Mouse (Mus musculus) MEL (cell line): ENCODE measurements around the gene Dcdc2a. TPM values are rescaled to one million over a fixed set of nuclear protein-coding genes. Genes with fewer than 3 reads are reported as not detected.

Experiments used
- DNase-seq: peaks from one replicate; pipeline ENCODE4 v3.0.0; 2011; ENCODE audit warnings: low read depth, low spot score
- H3K27ac ChIP-seq: 2 replicates; pipeline ENCODE4 v1.5.1; 2012; ENCODE audit warnings: low read depth, mild to moderate bottlenecking, control low read depth, low read length, moderate library complexity; ENCODE audit not compliant: control insufficient read depth
- H3K27me3 ChIP-seq, 2 experiments: fragments of 150-350 bp in 1 of 2; sonication (generic) in 1 of 2; 2 replicates each; pipeline ENCODE4 v1.6.1; 2012; ENCODE audit warnings: low read length in 2 of 2, mild to moderate bottlenecking in 2 of 2, improper control_type of control experiment in 1 of 2, moderate library complexity in 1 of 2; ENCODE audit not compliant: insufficient read depth in 2 of 2, control insufficient read depth in 1 of 2
- H3K36me3 ChIP-seq, 2 experiments: 2 replicates each; pipeline ENCODE4 v1.6.1; 2012 to 2014; ENCODE audit warnings: low read length in 2 of 2, improper control_type of control experiment in 1 of 2, inconsistent platforms in 1 of 2, mild to moderate bottlenecking in 1 of 2; ENCODE audit not compliant: insufficient read depth in 2 of 2, control insufficient read depth in 1 of 2
- H3K4me1 ChIP-seq, 2 experiments: fragments of 150-350 bp in 1 of 2; sonication (generic) in 1 of 2; 2 replicates each; pipeline ENCODE4 v1.6.1; 2012; ENCODE audit warnings: low read length in 2 of 2, improper control_type of control experiment in 1 of 2, mild to moderate bottlenecking in 1 of 2; ENCODE audit not compliant: insufficient read depth in 2 of 2, control insufficient read depth in 1 of 2
- H3K4me3 ChIP-seq, 2 experiments: fragments of 150-350 bp in 1 of 2; sonication (generic) in 1 of 2; 2 replicates each; pipeline ENCODE4 v1.5.1; 2012; ENCODE audit warnings: low read depth in 2 of 2, low read length in 2 of 2, mild to moderate bottlenecking in 2 of 2, moderate library complexity in 2 of 2, control low read depth in 1 of 2, improper control_type of control experiment in 1 of 2; ENCODE audit not compliant: control insufficient read depth in 1 of 2, insufficient read depth in 1 of 2
- H3K79me2 ChIP-seq: 2 replicates; pipeline ENCODE4 v1.6.1; 2012; ENCODE audit warnings: mild to moderate bottlenecking, low read length, moderate library complexity; ENCODE audit not compliant: control insufficient read depth, poor library complexity, insufficient read depth
- H3K9ac ChIP-seq: 2 replicates; pipeline ENCODE4 v1.6.1; 2012; ENCODE audit warnings: low read depth, mild to moderate bottlenecking, control low read depth, low read length, moderate library complexity; ENCODE audit not compliant: control insufficient read depth, poor library complexity, severe bottlenecking
- H3K9me3 ChIP-seq: fragments of 150-350 bp; sonication (generic); replicated peaks from 2 replicates; pipeline ENCODE4 v1.6.1; 2012; ENCODE audit warnings: mild to moderate bottlenecking, low read length, improper control_type of control experiment, moderate library complexity; ENCODE audit not compliant: insufficient read depth
- BHLHE40 ChIP-seq: IDR thresholded peaks from 2 replicates; pipeline ENCODE4 v1.6.1; 2012; ENCODE audit warnings: low read depth, mild to moderate bottlenecking, inconsistent platforms, low read length, improper control_type of control experiment, borderline replicate concordance
- CHD1 ChIP-seq: IDR thresholded peaks from 2 replicates; pipeline ENCODE4 v1.6.1; 2012; ENCODE audit warnings: low read depth, mild to moderate bottlenecking, inconsistent platforms, low read length, improper control_type of control experiment
- CHD2 ChIP-seq: IDR thresholded peaks from 2 replicates; pipeline ENCODE4 v1.6.1; 2011; ENCODE audit warnings: low read length, improper control_type of control experiment
- E2F4 ChIP-seq: IDR thresholded peaks from 2 replicates; pipeline ENCODE4 v1.6.1; 2011; ENCODE audit warnings: low read depth, low read length, improper control_type of control experiment, borderline replicate concordance
- ELF1 ChIP-seq: IDR thresholded peaks from 2 replicates; pipeline ENCODE4 v1.6.1; 2014; ENCODE audit warnings: low read depth, mild to moderate bottlenecking, inconsistent platforms, low read length, improper control_type of control experiment, moderate library complexity
- EP300 ChIP-seq, 2 experiments: IDR thresholded peaks; 2 replicates each; pipeline ENCODE4 v1.6.1; 2011; ENCODE audit warnings: improper control_type of control experiment in 2 of 2, low read length in 2 of 2, low read depth in 1 of 2, mild to moderate bottlenecking in 1 of 2
- ETS1 ChIP-seq: IDR thresholded peaks from 2 replicates; pipeline ENCODE4 v1.6.1; 2012; ENCODE audit warnings: low read depth, mild to moderate bottlenecking, inconsistent platforms, low read length, improper control_type of control experiment, moderate library complexity
- GATA1 ChIP-seq: IDR thresholded peaks from 2 replicates; pipeline ENCODE4 v1.6.1; 2011; ENCODE audit warnings: low read depth, low read length, improper control_type of control experiment
- JUND ChIP-seq: IDR thresholded peaks from 2 replicates; pipeline ENCODE4 v1.6.1; 2011; ENCODE audit warnings: low read depth, mild to moderate bottlenecking, improper control_type of control experiment, low read length
- MAFK ChIP-seq: IDR thresholded peaks from 2 replicates; pipeline ENCODE4 v1.6.1; 2011; ENCODE audit warnings: low read depth, mild to moderate bottlenecking, low read length, improper control_type of control experiment, borderline replicate concordance
- MAX ChIP-seq: IDR thresholded peaks from 2 replicates; pipeline ENCODE4 v1.6.1; 2011; ENCODE audit warnings: low read length, improper control_type of control experiment
- MAZ ChIP-seq: IDR thresholded peaks from 2 replicates; pipeline ENCODE4 v1.6.1; 2012; ENCODE audit warnings: low read depth, mild to moderate bottlenecking, inconsistent platforms, low read length, improper control_type of control experiment
- MEF2A ChIP-seq: IDR thresholded peaks from 2 replicates; pipeline ENCODE4 v1.6.1; 2014; ENCODE audit warnings: low read depth, mild to moderate bottlenecking, inconsistent platforms, low read length, improper control_type of control experiment; ENCODE audit not compliant: poor library complexity, insufficient replicate concordance, severe bottlenecking; ENCODE audit errors: extremely low read depth
- MYB ChIP-seq: IDR thresholded peaks from 2 replicates; pipeline ENCODE4 v1.6.1; 2011; ENCODE audit warnings: mild to moderate bottlenecking, low read depth, low read length, improper control_type of control experiment
- NELFE ChIP-seq: IDR thresholded peaks from 2 replicates; pipeline ENCODE4 v1.6.1; 2011; ENCODE audit warnings: low read depth, low read length, improper control_type of control experiment
- POLR2A ChIP-seq, 2 experiments: IDR thresholded peaks; 2 replicates each; pipeline ENCODE4 v1.6.1; 2011 to 2012; ENCODE audit warnings: low read length in 2 of 2, mild to moderate bottlenecking in 2 of 2, control low read depth in 1 of 2, improper control_type of control experiment in 1 of 2, low read depth in 1 of 2, moderate library complexity in 1 of 2; ENCODE audit not compliant: control insufficient read depth in 1 of 2, insufficient read depth in 1 of 2, poor library complexity in 1 of 2
- POLR2AphosphoS5 ChIP-seq: IDR thresholded peaks from 2 replicates; pipeline ENCODE4 v1.6.1; 2012; ENCODE audit warnings: low read depth, borderline replicate concordance, mild to moderate bottlenecking, inconsistent platforms, low read length, moderate library complexity, mixed read lengths
- RCOR1 ChIP-seq: IDR thresholded peaks from 2 replicates; pipeline ENCODE4 v1.6.1; 2012; ENCODE audit warnings: low read depth, mild to moderate bottlenecking, inconsistent platforms, low read length, improper control_type of control experiment
- SMC3 ChIP-seq: IDR thresholded peaks from 2 replicates; pipeline ENCODE4 v1.6.1; 2011; ENCODE audit warnings: low read depth, low read length, improper control_type of control experiment
- TAL1 ChIP-seq: IDR thresholded peaks from 2 replicates; pipeline ENCODE4 v1.6.1; 2012; ENCODE audit warnings: mild to moderate bottlenecking, inconsistent platforms, low read length, moderate library complexity, mixed read lengths
- TBP ChIP-seq: IDR thresholded peaks from 2 replicates; pipeline ENCODE4 v1.8.0; 2011; ENCODE audit warnings: low read depth, low read length, improper control_type of control experiment
- TCF12 ChIP-seq: IDR thresholded peaks from 2 replicates; pipeline ENCODE4 v1.6.1; 2014; ENCODE audit warnings: low read depth, mild to moderate bottlenecking, inconsistent platforms, low read length, improper control_type of control experiment, moderate library complexity
- USF1 ChIP-seq: IDR thresholded peaks from 2 replicates; pipeline ENCODE4 v1.6.1; 2014; ENCODE audit warnings: low read depth, mild to moderate bottlenecking, inconsistent platforms, low read length, improper control_type of control experiment, moderate library complexity
- ZC3H11A ChIP-seq: IDR thresholded peaks from 2 replicates; pipeline ENCODE4 v1.6.1; 2012; ENCODE audit warnings: low read depth, mild to moderate bottlenecking, inconsistent platforms, low read length, improper control_type of control experiment
- ZKSCAN1 ChIP-seq: IDR thresholded peaks from 2 replicates; pipeline ENCODE4 v1.6.1; 2012; ENCODE audit warnings: low read depth, mild to moderate bottlenecking, inconsistent platforms, low read length, improper control_type of control experiment, moderate library complexity
- ZMIZ1 ChIP-seq: IDR thresholded peaks from 2 replicates; pipeline ENCODE4 v1.6.1; 2012; ENCODE audit warnings: low read depth, mild to moderate bottlenecking, inconsistent platforms, low read length, improper control_type of control experiment, moderate library complexity
- ZNF384 ChIP-seq: IDR thresholded peaks from 2 replicates; pipeline ENCODE4 v1.6.1; 2012; ENCODE audit warnings: low read depth, mild to moderate bottlenecking, inconsistent platforms, low read length, improper control_type of control experiment
- polyA plus RNA-seq, 2 experiments: library from polyadenylated mRNA; stranded (reverse) in 1 of 2; unstranded in 1 of 2; fragments of >175 nt in 1 of 2; fragments of >200 nt in 1 of 2; gene quantifications; 2 replicates each; pipeline versions ENCODE4 v1.2.1 to v1.2.4; 2012; ENCODE audit warnings: low replicate concordance in 2 of 2, low read depth in 1 of 2; ENCODE audit not compliant: insufficient read length in 2 of 2, insufficient read depth in 1 of 2, missing spikeins in 1 of 2
- total RNA-seq: library from RNA; depleted of rRNA; stranded (reverse); fragments of 300-350 nt; gene quantifications from 2 replicates; pipeline ENCODE4 v1.2.3, GENCODE M21; 2012

Gene Dcdc2a
- total and polyA plus RNA-seq, 3 experiments, result not detected

- Histone ChIP-seq H3K27ac (no peak overlapping the region), H3K9ac (no peak overlapping the region), H3K27me3 (no peaks in the 10 kb centered on the region), H3K4me1 (no peaks in the 10 kb centered on the region), H3K9me3 (no peaks in the 10 kb centered on the region), H3K36me3 (no peaks in the 10 kb centered on the region), H3K79me2 (no peaks in the 10 kb centered on the region), H3K4me3 (no peak overlapping the region)
- peak; percentile 23 for DNase-seq
- no peak for TF ChIP-seq CHD1
- no peak for TF ChIP-seq TBP
- no peak for TF ChIP-seq NELFE
- no peak for TF ChIP-seq ZKSCAN1
- no peak for TF ChIP-seq USF1
- TF ChIP-seq POLR2A (IDR thresholded peaks at IDR 0.05; ENCODE audit: control insufficient read depth in 1 of 2, insufficient read depth in 1 of 2, low read depth in 1 of 2, low read length in 2 of 2, poor library complexity in 1 of 2), result no peak
- no peak for TF ChIP-seq ZNF384
- TF ChIP-seq GATA1, result no peak
- no peak for TF ChIP-seq ELF1
- TF ChIP-seq MYB, result no peak
- no peak for TF ChIP-seq CHD2
- no peak for TF ChIP-seq MAFK
- no peak for TF ChIP-seq TAL1
- no peak for TF ChIP-seq E2F4
- no peak for TF ChIP-seq ETS1
- no peak for TF ChIP-seq RCOR1
- no peak for TF ChIP-seq MEF2A
- TF ChIP-seq MAZ, result no peak
- no peak for TF ChIP-seq EP300 (IDR thresholded peaks at IDR 0.05; ENCODE audit: low read depth in 1 of 2, low read length in 2 of 2)
Observed at GRCm38 (mm10) chr13:25218394-25218793, 162.6 kb downstream of the Dcdc2a start.

DNA sequence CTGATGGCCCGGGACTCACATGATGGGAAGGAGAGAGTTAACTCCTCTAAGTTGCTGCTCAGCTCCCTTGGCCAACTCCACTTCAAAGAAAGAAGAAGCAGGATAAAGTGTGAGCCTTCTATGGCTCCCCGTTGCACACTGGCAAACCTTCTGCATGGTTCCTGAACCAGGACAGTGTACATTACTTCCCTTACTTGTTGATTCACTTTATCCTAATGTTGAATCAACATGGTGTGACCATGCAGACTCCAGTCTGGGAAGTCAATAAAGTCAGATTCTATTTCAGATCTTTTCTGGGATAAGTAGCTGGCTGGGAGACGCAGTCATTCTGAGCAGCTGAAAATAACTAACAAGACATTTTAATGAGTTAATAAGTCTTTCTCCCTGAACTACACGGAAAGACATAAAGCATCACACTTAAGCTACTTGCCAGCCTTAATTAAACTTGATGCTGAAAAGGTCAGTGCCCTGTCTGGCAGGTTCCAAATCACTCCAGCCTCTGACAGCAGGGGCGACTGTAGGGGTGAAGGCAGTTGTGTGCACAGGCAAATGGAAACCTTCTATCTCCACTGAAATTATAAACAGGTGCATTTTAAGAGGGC lies 164.5 kb downstream of the Dcdc2a start:
- no peak overlapping the region for H3K9ac ChIP-seq
- DNase-seq, result no peak
- no peak overlapping the region for H3K27ac ChIP-seq
- H3K4me1 ChIP-seq, result no peaks in the 10 kb centered on the region
- H3K79me2 ChIP-seq, result no peaks in the 10 kb centered on the region
- H3K9me3 ChIP-seq, result no peaks in the 10 kb centered on the region
- no peaks in the 10 kb centered on the region for H3K27me3 ChIP-seq
- no peak for TF ChIP-seq JUND
- TF ChIP-seq RCOR1, result no peak
- TF ChIP-seq TCF12, result no peak
- TF ChIP-seq ZKSCAN1, result no peak
- no peak for TF ChIP-seq EP300 (IDR thresholded peaks at IDR 0.05; ENCODE audit: low read depth in 1 of 2, low read length in 2 of 2)
- no peak for TF ChIP-seq MAFK
- no peak for TF ChIP-seq ELF1
- TF ChIP-seq MAX, result no peak
- TF ChIP-seq POLR2AphosphoS5, result no peak
- TF ChIP-seq MAZ, result no peak
- no peak for TF ChIP-seq BHLHE40
- no peak for TF ChIP-seq ZC3H11A
- no peak for TF ChIP-seq E2F4
- no peak for TF ChIP-seq SMC3
- no peak for TF ChIP-seq CHD2
- TF ChIP-seq ZMIZ1, result no peak
- H3K4me3 ChIP-seq, result no peak overlapping the region
- no peaks in the 10 kb centered on the region for H3K36me3 ChIP-seq
